Mouse (Mus musculus): ENCODE measurements around the gene 6330403K07Rik.
A peak's percentile ranks its signal among the peaks of the same experiment; 100 is the strongest.

The 6330403K07Rik gene

GRCm38 (mm10) chr11:70982557-70983228, 50.6 kb downstream of the 6330403K07Rik start, which contains the start of gene C1qbp:
TSS of gene C1qbp (minus strand) at chr11:70983026.
- peak; percentile 92 for DNase-seq (ENCODE audit: low spot score)

GRCm38 (mm10) chr11:70982030-70982429, 51.3 kb downstream of the 6330403K07Rik start:
- peak; percentile 11 for DNase-seq (ENCODE audit: low spot score)
